Mouse (Mus musculus) lung, postnatal 0 days (tissue): Measurements from ENCODE around the gene Cpsf3. TPM values are rescaled to one million over a fixed set of nuclear protein-coding genes. Genes with fewer than 3 reads are reported as not detected.

Experiments used
- ATAC-seq: fragments of 200-750 bp; cut with Nextera tagmentation; 2 replicates; pipeline ENCODE4 v1.8.0; 2017; ENCODE audit warnings: moderate library complexity
- DNase-seq: peaks from one replicate; pipeline ENCODE4 v3.0.0-alpha.2; 2016; ENCODE audit warnings: low spot score
- H3K27ac ChIP-seq: fragments of 300-500 bp; sonication (generic); 2 replicates; pipeline ENCODE4 v1.5.1; 2014; ENCODE audit warnings: antibody characterized with exemption, mild to moderate bottlenecking, low read length, mixed read lengths
- H3K27me3 ChIP-seq: fragments of 300-500 bp; sonication (generic); replicated peaks from 2 replicates; pipeline ENCODE4 v1.6.1; 2014; ENCODE audit warnings: low read length, mixed read lengths; ENCODE audit not compliant: insufficient read depth
- H3K36me3 ChIP-seq: fragments of 300-500 bp; sonication (generic); 2 replicates; pipeline ENCODE4 v1.6.1; 2014; ENCODE audit warnings: low read length, mixed read lengths; ENCODE audit not compliant: insufficient read depth
- H3K4me1 ChIP-seq: fragments of 300-500 bp; sonication (generic); 2 replicates; pipeline ENCODE4 v1.6.1; 2014; ENCODE audit warnings: antibody characterized with exemption, low read depth, low read length, mixed read lengths; ENCODE audit not compliant: insufficient read depth
- H3K4me2 ChIP-seq: fragments of 300-500 bp; sonication (generic); replicated peaks from 2 replicates; pipeline ENCODE4 v1.6.1; 2014; ENCODE audit warnings: low read depth, mild to moderate bottlenecking, low read length, moderate library complexity, mixed read lengths
- H3K4me3 ChIP-seq: fragments of 300-500 bp; sonication (generic); 2 replicates; pipeline ENCODE4 v1.5.1; 2014; ENCODE audit warnings: low read depth, low read length
- H3K9ac ChIP-seq: fragments of 300-500 bp; sonication (generic); replicated peaks from 2 replicates; pipeline ENCODE4 v1.6.1; 2014; ENCODE audit warnings: low read depth, mild to moderate bottlenecking
- H3K9me3 ChIP-seq: fragments of 300-500 bp; sonication (generic); 2 replicates; pipeline ENCODE4 v1.6.1; 2016; ENCODE audit warnings: low read length, mixed read lengths
- CTCF ChIP-seq: IDR thresholded peaks from 2 replicates; pipeline ENCODE4 v1.5.1; 2016; ENCODE audit warnings: antibody characterized with exemption, mild to moderate bottlenecking
- EP300 ChIP-seq: IDR thresholded peaks from 2 replicates; pipeline ENCODE4 v1.6.1; 2016; ENCODE audit warnings: antibody characterized with exemption, mild to moderate bottlenecking, control low read depth
- WGBS: fragments of 180-500 bp; shearing (Covaris S2); extraction: QIAGEN DNeasy Blood & Tissue Kit; methylation state at CpG from one replicate; pipeline ENCODE4 v1.1.7; 2014; 5-methylcytosine and 5-hydroxymethylcytosine counted together
- polyA plus RNA-seq: library from polyadenylated mRNA; unstranded; fragments of >200 nt; fragmentation: Nextera tagmentation; extraction: Ambion mirVana; gene quantifications from 2 replicates; pipeline ENCODE4 v1.2.1, GENCODE M21; 2015

Gene Cpsf3
- polyA plus RNA-seq, 1 experiment from 2014 or later: 65.4 TPM

DNA sequence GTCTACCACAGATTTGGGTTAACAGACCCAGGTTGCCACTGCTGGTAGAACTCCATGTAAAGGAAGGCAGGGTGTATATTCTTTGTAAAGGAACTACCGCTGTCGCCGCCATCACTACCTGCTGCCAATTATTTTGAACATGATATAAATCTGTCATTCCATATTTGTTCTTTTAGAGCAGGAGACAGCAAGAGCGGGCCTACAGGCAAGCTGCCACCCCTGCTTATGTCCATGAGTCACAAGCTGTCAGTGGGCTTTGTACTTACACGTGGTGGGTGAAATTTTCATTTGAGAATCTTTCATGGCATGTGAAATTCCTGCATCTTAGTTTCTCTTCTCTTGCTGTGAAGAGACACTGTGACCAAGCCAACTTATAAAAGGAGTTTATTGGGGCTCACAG lies 21.9 kb upstream of the Cpsf3 start:
- ATAC-seq (no peak), DNase-seq (no peak)
- Histone ChIP-seq H3K4me3 (no peak overlapping the region), H3K4me1 (no peaks in the 10 kb centered on the region), H3K27ac (peak overlapping the region; percentile 23; the same call in 1 of the 2 replicates), H3K9me3 (no peaks in the 10 kb centered on the region), H3K9ac (no peak overlapping the region), H3K27me3 (no peaks in the 10 kb centered on the region), H3K36me3 (no peaks in the 10 kb centered on the region; the same call in 1 of the 2 replicates), H3K4me2 (no peak overlapping the region)
- 96% methylated on average over 5 of the region's 5 CpGs for WGBS
- TF ChIP-seq EP300: no peak
- TF ChIP-seq CTCF: no peak

DNA sequence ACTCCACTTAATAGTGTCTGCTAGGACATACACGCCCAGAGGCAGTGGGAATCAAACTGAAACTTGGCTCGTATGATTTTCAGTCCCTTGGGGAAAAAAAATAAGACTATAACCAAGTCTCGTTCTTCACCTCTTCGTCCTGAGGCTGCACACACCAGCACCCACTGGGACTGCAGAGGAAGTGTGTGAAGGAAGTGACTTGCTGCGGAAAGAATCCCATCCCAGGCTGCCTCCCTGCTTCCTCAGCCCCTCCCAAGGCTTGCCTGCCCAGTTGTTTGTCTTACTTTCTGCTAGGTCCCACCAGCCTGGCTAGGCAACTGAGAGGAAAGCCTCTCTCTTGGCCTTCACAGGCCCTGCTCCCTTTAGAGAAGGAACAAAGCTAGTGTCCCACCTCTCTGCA lies 20.9 kb upstream of the Cpsf3 start:
- Histone ChIP-seq H3K36me3 (no peaks in the 10 kb centered on the region), H3K4me2 (no peak overlapping the region), H3K27ac (peak overlapping the region; percentile 86), H3K4me3 (no peak overlapping the region), H3K9ac (0 out of 2 replicates have a peak overlapping the region, but pooled peaks have one; percentile 23), H3K9me3 (no peaks in the 10 kb centered on the region), H3K27me3 (no peaks in the 10 kb centered on the region), H3K4me1 (no peaks in the 10 kb centered on the region)
- TF ChIP-seq CTCF (no peak), EP300 (peak; percentile 95)
- 48% methylated on average over 5 of the region's 5 CpGs for WGBS
- peak; percentile 68 for DNase-seq
- peak; percentile 91 for ATAC-seq

DNA sequence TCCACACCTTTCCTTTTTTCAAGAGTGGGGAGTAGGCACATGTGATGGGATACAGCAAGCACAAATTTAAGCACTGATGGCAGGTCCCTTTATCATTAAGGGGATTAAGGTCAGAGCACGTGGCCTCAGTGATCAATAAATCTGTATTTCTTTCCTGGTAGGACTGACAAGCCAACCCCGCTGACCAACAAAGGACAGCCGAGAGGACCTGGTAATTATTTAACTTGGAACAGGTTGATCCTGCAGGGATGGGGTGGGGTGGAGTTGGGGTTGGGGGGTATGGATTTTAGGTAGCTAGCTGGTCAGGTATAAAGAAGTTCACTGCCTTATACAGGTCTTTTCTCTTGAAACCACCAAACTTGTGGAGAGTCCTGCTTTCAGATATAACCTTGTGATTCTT lies 20.2 kb upstream of the Cpsf3 start:
- Histone ChIP-seq H3K36me3 (0 out of 2 replicates have a peak, but pooled peaks cover under 1% of the 10 kb centered on the region), H3K27ac (peak overlapping the region; percentile 86), H3K4me1 (no peaks in the 10 kb centered on the region), H3K9me3 (no peaks in the 10 kb centered on the region), H3K27me3 (no peaks in the 10 kb centered on the region), H3K4me2 (no peak overlapping the region), H3K4me3 (no peak overlapping the region), H3K9ac (0 out of 2 replicates have a peak overlapping the region, but pooled peaks have one; percentile 23)
- ATAC-seq (no peak), DNase-seq (no peak)
- WGBS: 68% methylated on average over 3 of the region's 3 CpGs
- TF ChIP-seq EP300 (no peak), CTCF (no peak)

DNA sequence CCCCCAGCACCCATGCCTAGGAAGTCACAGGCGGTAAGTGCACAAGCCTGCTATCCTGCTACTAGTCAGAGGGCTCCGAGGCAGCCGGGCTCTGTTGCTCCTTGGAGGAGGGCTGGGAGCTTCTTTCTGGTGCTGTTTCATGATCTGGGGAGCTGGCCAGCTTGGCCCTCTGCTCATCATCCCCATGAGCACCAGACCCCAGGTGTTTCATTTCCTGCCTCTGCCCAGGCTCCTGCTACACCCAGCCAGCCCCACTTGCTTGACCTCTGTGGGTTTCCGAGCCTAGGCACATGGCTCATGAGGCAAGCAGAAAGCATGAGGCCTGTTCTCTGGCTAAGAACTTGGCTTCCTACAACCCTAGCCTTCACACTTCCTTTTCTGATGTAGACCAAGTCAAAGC lies 19.7 kb upstream of the Cpsf3 start:
- no peaks in the 10 kb centered on the region for H3K4me1 ChIP-seq
- no peak for TF ChIP-seq EP300
- no peak for TF ChIP-seq CTCF
- no peak for ATAC-seq
- no peak overlapping the region for H3K4me3 ChIP-seq
- H3K9ac ChIP-seq: no peak overlapping the region
- no peak for DNase-seq
- H3K9me3 ChIP-seq: no peaks in the 10 kb centered on the region
- 80% methylated on average over 4 of the region's 4 CpGs for WGBS
- H3K27ac ChIP-seq: no peak overlapping the region
- H3K4me2 ChIP-seq: no peak overlapping the region
- H3K27me3 ChIP-seq: no peaks in the 10 kb centered on the region
- 0 out of 2 replicates have a peak, but pooled peaks cover 4% of the 10 kb centered on the region for H3K36me3 ChIP-seq

DNA sequence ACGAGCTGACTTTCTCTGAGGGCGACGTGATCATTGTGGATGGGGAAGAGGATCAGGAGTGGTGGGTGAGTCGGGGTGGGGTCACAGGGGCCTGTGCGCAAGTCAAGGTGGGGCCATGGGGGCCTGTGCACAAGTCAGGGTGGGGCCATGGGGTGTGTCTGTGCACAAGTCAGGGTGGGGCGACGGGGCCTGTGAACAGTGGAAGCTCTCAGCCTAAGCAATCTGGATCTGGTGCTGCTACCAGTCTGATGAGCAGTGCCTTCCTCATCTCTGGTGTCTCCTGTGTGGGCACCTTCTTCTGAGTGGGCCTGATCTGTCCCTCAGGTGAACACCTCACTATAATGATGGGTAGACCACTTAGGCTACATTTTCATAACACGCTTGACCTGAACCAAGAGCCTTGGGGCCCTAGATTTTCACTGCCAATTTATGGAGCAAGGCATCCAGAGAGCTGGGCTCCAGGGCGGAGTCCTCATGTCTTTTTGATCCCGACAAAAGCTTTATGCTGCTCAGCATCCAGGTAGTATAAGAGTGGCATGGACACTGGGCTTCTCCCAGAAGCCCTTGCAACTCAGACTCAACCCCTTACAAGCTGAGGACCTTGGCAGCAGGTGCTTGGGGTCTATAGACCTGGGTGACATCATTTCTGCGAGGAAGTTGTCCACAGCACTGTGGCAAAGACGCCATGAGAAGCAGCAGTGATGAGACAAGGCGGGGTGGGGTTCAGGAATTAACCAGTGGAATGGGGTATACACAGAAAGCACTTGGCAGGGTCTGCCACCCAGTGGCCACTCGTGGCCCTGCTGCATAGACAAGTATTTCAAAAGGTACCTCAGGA lies 19.0 kb upstream of the Cpsf3 start:
- Histone ChIP-seq H3K27ac (no peak overlapping the region), H3K9me3 (no peaks in the 10 kb centered on the region), H3K4me3 (no peak overlapping the region), H3K9ac (no peak overlapping the region), H3K4me2 (no peak overlapping the region), H3K27me3 (no peaks in the 10 kb centered on the region), H3K4me1 (no peaks in the 10 kb centered on the region), H3K36me3 (peaks cover 9% of the 10 kb centered on the region)
- ATAC-seq (peak; percentile 68), DNase-seq (peak; percentile 74)
- WGBS: 73% methylated on average over 14 of the region's 14 CpGs
- TF ChIP-seq EP300: no peak
- peak; percentile 86 for TF ChIP-seq CTCF

DNA sequence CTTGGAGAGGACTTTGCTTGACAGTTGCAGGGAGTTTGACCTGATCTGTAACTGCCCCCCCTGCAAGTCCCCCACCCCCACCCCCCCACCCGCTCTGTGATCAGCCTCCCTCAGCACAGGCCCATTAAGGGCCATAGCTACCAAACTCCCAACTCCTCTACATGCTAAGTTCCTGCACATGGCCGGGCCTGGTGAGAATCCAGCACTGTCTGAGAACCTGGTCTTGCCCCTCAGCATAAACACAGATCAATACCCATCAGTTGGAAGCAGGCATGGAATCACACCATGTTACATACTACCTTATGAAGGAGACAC lies 18.4 kb upstream of the Cpsf3 start:
- WGBS: 82% methylated on average over 2 of the region's 2 CpGs
- Histone ChIP-seq H3K9ac (no peak overlapping the region), H3K36me3 (peaks cover 15% of the 10 kb centered on the region), H3K9me3 (no peaks in the 10 kb centered on the region), H3K27ac (no peak overlapping the region), H3K4me2 (no peak overlapping the region), H3K4me1 (no peaks in the 10 kb centered on the region), H3K27me3 (no peaks in the 10 kb centered on the region), H3K4me3 (no peak overlapping the region)
- no peak for DNase-seq
- TF ChIP-seq EP300 (no peak), CTCF (no peak)
- no peak for ATAC-seq
